Mouse (Mus musculus): ENCODE data around the gene Ing4.
"Not testable (repeated sequence)": the region's sequence is repeated elsewhere in the genome, so short reads cannot be mapped to it uniquely, and the experiment has no call there.

Gene Ing4

DNA sequence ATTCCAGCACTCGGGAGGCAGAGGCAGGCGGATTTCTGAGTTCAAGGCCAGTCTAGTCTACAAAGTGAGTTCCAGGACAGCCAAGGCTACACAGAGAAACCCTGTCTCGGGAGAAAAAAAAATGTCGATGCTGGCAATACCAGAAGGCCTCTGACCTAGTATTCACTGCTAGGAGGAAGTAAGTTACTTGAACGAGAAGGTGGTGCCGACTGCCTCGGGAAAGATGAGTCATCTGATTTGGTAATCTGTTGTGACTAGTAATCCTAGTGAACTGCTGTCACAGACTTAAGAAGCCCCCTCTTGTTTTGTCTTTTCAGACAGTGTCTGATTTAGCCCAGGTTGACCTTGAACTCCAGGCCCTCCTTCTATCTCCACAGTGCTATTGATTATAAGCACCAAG lies 1.5 kb downstream of the Ing4 start:
- peak in 1 of 2 experiments; percentile 35 for DNase-seq (ENCODE audit: low spot score in 2 of 2)

DNA sequence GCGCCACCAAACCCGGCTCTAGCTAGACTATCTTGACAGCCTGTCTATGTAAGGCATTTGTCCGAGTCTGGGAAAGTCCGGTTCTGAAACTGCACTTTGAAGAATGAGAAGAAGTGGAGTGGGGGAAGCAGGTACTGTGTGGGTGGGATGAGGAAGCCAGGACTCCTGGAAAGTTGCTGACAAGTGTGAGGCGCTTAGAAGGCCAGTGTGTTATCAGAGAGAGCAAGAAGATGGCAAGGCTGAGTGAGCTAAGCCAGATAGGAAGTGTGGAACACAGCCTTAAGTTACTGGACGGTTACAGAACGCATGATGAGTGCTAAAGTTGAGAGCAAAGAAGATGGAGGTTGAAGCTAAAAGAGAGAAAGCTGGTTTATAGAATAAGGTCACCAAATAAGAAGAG lies 2.5 kb downstream of the Ing4 start:
- no peak for DNase-seq (ENCODE audit: low spot score in 2 of 2)

DNA sequence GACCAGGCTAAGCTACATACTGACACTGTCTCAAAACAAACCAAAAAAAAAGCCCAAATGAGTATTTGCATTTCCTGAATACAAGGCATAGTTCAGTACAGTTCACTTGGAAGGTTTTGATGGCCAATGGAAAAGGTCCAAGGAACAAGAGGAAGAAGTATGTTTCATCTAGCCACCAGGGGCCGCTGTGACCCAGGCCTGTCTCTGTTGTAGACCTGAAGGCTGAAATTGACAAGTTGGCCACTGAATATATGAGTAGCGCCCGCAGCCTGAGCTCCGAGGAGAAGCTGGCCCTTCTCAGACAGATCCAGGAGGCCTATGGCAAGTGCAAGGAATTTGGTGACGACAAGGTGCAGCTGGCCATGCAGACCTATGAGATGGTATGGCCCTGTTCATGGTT lies 7.1 kb downstream of the Ing4 start:
- peak; percentile 59 to 65 for DNase-seq (ENCODE audit: low spot score in 2 of 2)

DNA sequence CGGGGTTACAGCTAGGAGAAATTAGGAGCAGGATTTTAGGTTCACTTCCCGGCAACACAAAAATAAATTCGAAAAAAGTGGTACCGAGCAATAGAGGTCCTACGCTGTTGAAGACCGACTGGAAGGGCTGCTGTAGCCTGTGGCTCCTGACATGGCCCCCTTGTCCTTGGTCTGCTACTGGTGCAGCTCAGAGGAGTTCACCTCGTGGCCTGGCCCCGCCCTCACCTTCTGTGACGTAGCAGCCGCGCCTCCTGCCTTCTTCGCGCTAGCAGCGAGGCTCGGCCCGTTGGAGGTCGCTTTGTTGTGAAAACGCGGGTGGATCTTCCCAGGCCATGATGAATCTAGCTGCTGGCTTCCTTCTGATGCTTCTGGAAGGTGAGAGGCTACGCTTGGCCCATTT lies 10.1 kb downstream of the Ing4 start, which contains the start of gene Acrbp:
TSS of gene Acrbp (plus strand) at position 12 of the 400 bp plus-strand sequence.
- no peak for DNase-seq (ENCODE audit: low spot score in 2 of 2)

DNA sequence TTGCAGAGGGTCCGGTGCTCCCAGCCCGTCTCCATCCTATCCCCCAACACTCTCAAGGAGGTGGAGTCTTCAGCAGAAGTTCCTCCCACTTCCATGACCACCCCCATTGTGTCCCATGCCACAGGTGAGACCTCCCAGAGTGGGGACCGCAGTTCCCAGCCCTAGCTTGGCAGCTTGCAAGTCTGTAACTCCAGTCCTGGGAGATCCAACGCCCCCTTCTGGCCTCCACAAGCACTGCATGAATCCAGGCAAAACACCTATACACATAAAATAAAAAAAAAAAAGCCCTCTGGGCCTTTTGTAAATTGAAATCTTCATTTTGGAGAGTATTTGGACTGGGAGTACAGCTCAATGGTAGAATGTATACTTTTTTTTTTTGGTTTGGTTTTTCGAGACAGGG lies 11.7 kb downstream of the Ing4 start:
- DNase-seq (ENCODE audit: low spot score in 2 of 2), result no peak

DNA sequence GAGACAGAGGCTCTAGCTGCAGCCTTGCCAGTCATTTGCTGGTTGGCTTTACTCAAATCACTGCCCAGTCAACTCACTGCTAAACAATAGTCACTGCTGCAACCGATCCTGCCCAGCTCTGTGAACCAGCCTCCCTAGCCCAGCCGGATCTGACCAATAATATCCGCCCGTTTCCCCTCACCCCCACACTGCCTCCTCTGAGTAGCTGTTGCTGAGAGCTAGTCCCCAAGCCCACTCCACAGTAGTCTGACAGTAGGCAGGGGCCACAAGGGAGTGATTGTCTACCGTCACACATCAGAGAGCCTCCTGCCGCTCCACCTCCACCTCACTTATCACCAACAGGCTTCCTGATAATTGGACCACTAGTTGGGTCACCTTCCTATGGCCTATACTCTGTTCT lies 21.9 kb downstream of the Ing4 start:
- no peak for DNase-seq (ENCODE audit: low spot score in 2 of 2)

DNA sequence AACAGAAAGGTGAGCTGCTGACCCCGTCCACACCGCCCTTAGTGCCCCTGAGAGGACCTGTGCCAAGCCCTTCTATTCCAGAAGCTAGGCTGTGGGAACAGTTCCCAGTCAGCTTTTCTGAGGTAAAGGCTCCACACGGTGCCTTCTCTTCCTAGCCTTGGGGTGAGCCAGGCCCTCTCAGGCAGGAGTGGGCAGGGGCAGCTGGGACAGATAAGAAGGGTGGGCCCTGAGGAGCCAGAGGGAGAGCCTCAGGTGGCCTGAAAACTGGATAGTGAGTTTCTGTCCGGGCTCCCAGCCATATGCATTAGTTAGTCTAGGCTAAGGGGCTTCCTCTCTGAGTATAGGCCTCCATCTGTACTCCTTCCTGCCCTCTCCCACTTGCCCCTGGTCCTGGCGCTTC lies 23.0 kb downstream of the Ing4 start:
- no peak for DNase-seq (ENCODE audit: low spot score in 2 of 2)

DNA sequence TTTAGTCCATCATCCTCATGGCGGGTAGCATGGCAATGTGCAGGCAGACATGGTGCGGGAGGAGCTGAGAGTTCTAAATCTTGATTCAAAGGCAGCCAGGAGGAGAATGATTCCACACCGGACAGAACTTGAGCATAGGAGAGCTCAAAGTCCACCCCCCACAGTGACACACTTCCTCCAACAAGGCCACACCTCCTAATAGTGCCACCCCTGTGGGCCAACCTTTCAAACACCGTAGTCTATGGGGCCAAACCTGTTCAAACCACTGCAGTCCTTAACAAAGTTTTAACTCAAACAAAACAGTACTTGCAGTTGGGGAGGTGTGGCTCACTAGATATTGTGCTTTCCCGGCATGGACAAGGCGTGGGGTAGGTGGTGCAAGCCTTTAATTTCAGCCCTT lies 24.3 kb downstream of the Ing4 start:
- DNase-seq (ENCODE audit: low spot score in 2 of 2), result no peak

DNA sequence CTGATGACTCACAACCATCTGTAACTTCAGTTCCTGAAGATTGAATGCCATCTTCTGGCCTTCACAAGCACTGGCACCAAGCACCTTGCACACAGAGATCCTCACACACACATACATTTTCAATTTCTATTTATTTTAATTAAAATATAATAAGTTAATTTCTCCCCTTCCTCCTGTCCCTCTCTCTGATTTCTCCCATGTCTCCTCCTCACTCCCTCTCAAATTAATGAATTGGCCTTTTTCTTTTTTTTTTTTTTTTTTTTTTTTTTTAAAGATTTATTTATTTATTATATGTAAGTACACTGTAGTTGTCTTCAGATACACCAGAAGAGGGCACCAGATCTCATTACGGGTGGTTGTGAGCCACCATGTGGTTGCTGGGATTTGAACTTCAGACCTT lies 25.7 kb downstream of the Ing4 start:
- not testable (repeated sequence) for DNase-seq (ENCODE audit: low spot score in 2 of 2)

DNA sequence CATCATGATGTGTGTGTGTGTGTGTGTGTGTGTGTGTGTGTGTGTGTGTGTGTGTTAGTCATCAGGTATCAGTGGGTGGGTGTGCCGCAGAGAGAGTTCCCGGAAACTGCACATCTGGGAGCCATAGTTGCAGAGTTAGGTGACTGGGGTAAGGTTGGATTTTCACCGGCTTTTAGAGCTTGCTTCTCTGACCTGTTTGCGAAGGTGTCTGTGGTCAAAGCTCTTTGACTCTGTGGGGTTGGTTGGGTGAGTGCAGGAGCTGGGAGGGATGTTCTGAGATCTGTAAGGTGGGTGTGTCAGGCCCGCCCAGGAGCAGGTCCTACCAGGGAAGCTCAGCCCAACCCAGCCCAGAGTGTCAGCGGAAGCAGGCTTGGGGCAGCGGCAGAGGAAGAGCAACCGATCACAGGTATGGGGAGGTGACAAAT lies 28.0 kb downstream of the Ing4 start, which contains the start of gene Lpar5:
TSS of gene Lpar5 (plus strand) at position 350 of the 425 bp plus-strand sequence.
- peak; percentile 18 to 28 for DNase-seq (ENCODE audit: low spot score in 2 of 2)

DNA sequence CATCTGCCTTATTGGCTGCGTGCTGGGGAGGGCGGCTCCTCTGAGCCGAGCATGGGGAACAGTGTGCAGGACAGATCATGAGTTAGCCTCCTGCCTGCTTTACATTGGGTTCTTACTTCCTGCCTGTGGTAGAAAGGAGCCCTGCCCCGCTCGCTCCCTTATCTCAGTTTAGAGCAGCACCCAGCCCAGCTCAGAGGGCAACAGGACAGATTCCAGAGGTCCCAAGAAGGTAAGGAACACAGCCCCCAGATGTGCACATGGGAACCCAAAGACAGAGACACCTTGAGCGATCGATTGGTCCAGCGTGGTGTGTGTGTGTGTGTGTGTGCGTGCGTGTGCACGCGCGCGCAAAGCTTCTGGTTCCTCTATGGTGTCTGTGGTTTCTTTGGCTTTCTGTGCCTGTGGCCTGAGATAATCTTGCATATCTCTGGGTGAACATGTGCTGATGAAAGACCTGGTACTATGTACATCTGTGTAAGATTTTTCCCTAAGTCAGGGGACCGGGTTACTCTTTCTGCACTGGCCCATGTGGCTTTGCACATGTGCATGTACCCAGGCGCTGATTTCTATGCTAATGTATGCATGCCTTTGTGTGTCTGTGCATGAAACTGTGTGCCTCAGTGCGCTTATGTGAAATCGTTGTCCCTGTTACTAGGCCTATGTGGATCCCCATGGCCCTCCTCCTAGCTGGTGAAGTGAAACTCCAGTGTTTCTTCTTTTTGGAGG lies 31.8 kb downstream of the Ing4 start:
- DNase-seq (ENCODE audit: low spot score in 2 of 2), result peak; percentile 81 to 82

DNA sequence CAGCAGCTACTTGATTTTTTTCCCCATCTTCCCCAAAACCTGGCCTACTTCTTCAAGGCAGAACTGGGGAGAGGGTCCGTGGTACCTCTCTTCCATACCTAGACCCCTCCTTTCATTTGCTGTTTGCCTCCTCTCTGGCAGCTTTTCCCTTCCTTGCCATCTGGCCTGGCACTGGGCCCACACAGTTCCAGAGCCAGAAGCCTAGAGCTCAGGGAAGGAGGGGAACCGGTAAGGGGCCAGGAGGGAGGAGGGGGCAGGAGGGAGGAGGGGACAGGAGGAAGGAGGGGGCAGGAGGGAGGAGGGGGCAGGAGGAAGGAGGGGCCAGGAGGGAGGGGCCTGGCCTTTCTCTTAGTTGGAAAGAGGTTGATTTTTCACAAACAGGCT lies 32.3 kb downstream of the Ing4 start:
- peak; percentile 26 to 38 for DNase-seq (ENCODE audit: low spot score in 2 of 2)

DNA sequence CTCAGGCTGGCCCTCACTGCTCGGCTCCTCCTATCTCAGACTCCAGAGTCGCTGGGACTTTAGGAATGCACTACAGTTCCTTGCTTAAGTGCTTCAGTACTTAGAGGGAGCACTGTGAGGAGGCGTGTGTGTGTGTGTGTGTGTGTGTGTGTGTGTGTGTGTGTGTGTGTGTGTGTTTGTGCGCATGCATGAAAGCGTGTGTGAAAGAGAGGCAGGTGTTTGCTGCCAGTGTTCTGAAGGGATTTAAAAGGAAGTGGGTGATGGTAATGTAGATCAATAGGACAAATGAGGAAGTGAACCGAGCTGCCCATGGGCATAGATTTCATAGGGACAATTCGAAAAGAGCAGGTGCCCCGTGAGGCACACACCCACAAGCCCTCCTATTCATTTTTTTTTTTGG lies 34.3 kb downstream of the Ing4 start:
- peak; percentile 54 to 62 for DNase-seq (ENCODE audit: low spot score in 2 of 2)

DNA sequence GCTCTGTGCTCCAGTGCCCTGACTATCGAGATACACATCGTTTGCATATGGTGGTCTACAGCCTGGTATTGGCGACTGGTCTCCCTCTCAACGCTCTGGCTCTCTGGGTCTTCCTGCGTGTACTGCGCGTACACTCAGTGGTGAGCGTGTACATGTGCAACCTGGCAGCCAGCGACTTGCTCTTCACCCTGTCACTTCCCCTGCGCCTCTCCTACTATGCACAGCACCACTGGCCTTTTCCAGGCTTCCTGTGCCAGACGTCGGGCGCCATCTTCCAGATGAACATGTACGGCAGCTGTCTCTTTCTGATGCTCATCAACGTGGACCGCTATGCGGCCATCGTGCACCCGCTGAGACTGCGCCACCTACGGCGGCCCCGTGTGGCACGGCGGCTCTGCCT lies 41.8 kb downstream of the Ing4 start:
- DNase-seq (ENCODE audit: low spot score in 2 of 2), result no peak

DNA sequence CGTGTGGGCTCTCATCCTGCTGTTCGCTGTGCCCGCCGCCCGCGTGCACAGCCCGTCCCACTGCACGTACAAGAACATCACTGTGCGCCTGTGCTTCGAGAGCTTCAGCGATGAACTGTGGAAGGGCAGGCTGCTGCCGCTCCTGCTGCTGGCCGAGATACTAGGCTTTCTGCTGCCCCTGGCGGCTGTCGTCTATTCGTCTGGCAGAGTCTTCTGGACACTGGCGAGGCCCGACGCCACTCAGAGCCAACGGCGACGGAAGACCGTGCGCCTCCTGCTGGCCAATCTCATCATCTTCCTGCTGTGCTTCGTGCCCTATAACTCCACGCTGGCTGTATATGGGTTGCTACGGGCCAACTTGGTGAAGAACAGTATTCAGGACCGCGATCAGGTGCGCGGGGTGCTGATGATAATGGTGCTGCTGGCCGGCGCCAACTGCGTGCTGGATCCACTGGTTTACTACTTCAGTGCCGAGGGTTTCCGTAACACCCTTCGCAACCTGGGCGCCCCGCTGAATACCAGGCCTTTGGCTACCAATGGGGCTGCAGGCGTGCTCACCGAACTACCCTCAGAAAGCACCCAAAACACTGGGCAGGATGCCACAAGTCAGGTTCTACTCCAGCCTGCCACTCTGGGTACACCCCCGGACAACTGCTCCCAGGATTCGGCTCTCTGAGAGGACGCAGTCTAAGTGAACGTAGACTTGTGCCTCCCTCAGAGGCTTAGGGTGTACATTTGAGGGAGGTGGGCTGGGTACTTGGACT lies 42.4 kb downstream of the Ing4 start:
- DNase-seq (ENCODE audit: low spot score in 2 of 2), result no peak

DNA sequence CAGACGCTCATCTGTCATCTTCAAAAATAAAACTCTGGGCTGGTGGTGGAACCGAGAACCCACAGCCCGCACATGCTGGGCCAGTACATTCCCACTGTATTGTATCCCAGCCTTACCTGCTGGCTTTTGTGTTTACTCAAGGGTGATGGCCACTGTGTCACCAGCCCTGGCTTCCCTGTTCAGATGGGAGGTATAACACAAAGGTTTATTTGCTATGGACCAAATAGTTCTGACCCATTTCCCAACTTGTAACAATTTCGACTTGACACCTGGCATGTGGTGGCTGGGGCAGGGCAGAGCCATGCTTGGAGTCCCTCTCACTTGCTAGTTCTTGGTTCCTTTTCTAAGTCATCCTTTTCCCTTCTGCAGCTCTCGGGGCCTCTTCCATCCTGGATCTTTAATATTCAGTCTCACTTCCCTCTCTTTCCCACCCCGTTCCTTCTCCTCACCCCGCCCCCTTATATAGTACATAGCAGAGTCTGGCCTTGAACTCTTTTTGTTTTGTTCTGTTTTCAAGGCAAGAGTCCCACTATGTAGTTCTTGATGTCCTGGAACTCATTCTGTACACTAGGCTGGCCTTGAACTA lies 43.3 kb downstream of the Ing4 start:
- DNase-seq (ENCODE audit: low spot score in 2 of 2), result no peak

DNA sequence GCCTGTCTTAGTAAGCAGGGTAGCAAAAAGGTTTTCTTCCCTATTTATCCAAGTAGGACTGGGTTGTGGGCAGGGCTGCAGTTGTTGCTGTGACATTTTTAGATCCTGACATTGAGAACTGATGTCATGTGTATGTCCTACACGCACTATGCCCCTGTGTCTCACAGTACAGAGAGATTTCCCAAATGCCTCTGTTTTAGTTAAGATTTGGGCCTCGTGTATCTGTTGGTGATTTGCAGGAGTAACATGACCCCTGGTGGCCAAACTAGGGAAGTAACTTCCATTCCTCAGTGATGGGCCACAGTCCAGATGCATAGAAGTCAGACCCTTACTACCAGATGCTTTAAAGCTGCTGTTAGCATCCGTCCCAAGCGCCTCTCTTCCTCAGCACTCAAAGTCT lies 44.9 kb downstream of the Ing4 start:
- DNase-seq (ENCODE audit: low spot score in 2 of 2), result peak; percentile 64 to 66

DNA sequence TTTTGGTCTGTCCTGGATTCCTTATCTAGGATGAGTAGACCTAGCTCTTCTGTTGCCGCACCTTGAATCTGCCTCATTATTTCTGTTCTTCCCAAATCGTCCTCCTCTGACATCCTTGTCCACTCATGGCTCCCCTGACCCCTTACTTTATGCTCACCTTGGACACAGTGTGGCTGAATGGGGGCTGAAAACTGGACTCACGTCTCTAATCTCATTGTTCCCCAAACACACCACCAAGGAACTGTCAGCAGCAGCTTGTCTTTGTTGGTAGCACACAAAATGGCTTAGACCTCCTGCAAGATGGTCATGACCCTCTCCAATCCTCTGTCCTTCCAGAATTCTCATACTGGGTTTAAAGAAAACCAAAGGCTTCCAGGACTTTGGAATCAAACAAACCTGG lies 48.4 kb downstream of the Ing4 start:
- no peak for DNase-seq (ENCODE audit: low spot score in 2 of 2)

DNA sequence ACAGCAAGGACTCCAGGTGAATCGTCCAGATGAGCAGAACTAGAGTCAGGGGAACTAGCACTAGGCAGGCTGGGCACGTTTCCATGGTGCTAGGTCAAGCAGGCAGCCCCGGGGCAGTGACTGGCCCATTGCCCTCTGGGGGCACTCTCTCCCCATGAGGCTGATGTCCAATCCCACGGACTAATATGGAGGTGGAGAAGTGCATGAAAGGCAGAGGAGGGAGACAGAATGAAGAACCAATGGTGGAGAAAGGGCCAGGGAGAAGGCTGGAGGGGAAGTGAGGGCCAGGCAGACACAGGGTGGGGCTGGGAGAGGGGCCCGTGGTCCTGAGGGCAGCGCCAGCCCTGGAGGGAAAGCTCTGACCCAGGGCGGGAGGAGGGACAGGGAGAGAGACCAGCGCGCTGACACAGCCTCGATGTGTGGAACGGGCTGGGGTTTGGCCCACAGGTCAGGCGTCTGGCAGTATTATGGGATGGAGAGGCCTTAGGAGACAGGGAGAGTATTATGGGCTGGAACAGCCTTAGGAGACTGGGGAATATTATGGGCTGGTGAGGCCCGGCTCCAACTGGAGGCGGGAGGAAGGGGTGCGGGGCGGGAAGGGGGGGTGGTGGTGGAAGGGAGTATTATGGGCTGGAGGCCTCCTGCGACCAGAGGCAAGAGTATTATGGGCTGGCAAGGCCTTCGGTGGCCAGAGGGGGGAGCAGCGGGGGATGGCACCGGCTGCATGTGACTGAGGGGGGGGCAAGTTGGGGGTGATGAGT lies 49.2 kb downstream of the Ing4 start:
- DNase-seq (ENCODE audit: low spot score in 2 of 2), result peak in 1 of 2 experiments; percentile 43

DNA sequence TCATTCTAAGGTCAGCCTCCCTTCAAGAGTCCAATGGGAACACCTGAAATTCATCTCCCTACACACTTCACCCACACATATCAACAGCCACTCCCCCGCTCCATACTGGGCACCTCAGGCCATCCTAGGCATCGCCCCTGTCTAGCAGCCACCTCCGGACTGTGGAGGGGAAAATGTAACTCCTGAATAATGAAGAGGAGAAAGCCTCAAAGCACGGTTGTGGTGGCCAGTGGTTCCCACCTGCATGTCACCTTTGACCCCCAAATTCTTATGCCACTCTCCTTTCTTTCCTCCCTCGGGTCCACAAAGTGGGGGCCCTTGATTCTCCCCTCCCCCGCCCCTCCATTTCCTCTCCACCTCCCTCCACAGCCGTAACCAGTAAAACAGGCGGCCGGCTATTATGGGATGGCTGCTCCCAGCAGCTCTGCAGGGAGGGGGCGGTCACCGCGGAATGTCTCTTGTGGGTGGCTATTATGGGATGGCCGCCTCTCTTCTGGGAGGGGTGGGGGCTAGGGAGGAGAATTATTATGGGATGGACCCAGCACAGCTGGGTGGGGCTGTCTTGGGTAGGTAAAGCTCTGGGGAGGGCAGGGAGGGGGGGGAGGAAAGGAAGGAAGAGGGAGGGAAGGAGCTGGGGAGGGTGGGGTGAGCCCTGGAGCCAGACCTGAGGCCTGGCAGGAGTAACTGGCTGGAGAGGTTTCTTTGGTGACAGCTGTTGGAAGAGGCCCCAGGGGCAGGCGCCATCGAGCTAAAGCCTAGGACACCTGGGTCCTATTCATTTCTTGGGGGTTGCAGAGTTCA lies 50.2 kb downstream of the Ing4 start:
- peak; percentile 57 to 63 for DNase-seq (ENCODE audit: low spot score in 2 of 2)

Data from spleen, postnatal 36 days (tissue).